Mouse (Mus musculus): ENCODE results near the gene Lmtk2.
A peak's percentile ranks its signal among the peaks of the same experiment; 100 is the strongest.

The Lmtk2 gene

DNA sequence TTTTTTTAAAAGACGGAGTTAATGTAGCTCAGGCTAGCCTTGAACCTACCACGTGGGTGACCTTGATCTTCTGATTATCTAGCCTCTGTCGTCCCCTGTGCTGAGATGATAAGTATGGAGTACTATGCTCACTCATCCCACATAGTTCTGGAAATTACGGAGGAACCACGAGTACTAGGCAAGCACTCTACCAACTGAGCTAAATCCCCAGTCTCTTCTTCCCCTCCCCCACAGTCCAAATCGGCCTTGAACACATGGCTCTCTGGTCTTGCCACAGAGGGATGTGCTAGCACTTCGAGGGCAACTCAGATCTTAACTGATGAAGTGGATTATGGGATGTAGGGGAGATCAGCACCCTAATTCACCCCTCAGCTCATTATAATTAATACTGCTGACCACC is 117.8 kb downstream of the Lmtk2 start:
- no peak for DNase-seq (ENCODE audit: low read depth)

DNA sequence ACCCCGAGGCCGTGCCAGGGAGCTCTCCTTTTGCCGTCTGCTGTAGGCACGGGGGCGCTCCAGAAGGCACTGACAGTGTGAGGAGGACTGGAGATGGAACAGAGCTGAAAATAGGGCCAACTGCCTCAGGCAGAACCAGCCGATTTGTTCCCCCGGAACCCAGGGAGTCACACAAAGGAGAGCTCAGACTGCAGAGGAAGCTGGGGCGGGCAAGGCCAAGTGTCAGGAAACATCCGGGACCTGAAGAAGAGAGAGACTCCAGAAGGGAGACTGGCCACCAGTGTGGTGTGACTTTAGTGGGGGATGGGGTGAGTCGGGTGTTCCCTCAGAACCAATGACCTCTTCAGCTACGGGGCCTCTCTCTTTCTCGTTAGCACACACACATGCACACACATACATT is 119.1 kb downstream of the Lmtk2 start:
- peak; percentile 52 for DNase-seq (ENCODE audit: low read depth)

DNA sequence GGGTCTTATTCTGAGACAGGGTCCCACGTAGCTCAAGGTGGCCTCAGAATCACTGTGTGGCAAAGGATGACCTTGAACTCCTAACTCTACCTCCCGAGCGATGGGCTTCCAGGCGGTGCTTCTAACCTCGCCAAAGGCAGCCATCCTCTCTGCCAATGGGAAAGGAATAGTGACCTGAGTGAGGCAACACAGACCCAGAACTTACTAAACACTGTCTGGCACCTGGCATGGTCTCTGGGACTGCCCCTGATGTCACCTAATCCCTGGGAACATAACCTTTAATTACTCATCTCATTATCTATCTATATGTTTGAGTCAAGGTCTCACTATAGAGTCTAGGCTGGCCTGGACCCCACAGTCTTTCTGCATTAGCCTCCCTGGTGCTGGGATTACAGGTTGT is 119.7 kb downstream of the Lmtk2 start:
- no peak for DNase-seq (ENCODE audit: low read depth)

DNA sequence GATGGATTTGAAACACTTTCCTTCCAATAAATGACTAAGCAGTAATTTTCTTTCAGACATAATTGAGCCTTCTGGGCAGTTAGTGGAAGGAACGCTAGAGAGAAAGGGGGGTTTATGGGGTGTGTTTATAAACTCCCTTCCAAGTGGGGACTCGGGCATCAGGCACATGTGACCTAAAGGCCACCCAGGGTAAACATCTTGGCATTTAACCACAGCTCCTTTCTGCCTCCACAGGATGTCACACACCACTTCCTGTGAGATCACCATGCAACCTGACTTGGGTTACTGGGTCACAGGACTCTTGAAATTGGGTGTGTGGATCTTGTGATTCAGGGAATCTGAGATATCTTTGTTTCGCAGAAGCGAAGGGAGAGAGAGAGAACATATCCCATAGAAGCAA is 121.1 kb downstream of the Lmtk2 start:
- peak; percentile 94 for DNase-seq (ENCODE audit: low read depth)

DNA sequence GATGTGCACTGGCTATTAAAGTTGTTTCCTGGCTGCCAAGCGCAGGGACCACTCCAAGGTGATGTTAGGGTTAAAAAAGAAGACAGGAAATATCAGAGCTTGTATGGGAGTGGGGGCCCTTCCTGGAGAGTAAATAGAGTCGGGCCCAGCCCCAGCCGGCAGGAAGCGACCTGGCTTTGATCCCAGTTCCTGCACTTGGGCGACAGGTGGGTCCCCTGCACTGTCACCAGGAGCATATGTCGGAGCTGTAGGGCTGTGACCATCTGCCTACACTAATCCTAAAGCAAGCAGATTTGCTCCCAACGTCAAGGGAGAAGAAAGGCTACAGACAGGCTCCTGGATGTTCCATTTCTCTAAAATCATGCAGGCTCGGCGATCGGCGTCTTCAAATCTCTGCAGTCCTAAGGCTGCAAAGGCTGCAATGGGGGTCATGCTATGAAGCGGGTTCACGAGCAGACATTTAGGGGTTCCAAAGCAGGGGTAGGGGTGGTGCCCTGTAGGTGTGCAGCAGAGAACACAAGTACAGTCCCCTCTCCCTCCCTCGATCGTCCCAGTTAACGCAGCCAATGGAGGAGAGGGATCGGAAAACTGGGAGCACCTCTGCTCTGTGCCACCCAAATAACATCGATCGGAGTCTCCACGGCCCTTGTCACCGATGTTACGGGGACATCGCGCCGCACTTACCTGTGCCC is 122.7 kb downstream of the Lmtk2 start:
- DNase-seq (ENCODE audit: low read depth): peak; percentile 44

DNA sequence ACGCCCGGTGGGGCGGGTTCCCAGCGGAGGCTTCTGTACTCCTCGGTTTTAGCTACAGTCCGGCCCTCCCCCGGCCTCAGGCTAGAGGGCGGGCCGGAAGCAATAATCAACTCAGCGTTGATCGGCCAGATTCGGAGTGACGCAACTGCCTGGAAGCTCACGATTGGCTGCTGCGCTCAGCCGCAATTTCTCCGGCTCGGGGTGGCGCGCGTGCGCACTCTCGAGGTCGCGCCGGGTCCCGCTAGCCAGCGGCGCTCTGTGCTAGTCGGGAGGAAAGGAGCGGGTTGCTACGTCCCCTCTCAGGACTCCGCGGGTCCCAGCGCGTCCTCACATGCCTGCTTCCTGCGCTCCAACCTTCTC is 123.2 kb downstream of the Lmtk2 start, which contains the start of gene Tecpr1:
Gene Tecpr1 (minus strand): TSS at position 113 of the 360 bp plus-strand sequence.
- peak; percentile 94 for DNase-seq (ENCODE audit: low read depth)

DNA sequence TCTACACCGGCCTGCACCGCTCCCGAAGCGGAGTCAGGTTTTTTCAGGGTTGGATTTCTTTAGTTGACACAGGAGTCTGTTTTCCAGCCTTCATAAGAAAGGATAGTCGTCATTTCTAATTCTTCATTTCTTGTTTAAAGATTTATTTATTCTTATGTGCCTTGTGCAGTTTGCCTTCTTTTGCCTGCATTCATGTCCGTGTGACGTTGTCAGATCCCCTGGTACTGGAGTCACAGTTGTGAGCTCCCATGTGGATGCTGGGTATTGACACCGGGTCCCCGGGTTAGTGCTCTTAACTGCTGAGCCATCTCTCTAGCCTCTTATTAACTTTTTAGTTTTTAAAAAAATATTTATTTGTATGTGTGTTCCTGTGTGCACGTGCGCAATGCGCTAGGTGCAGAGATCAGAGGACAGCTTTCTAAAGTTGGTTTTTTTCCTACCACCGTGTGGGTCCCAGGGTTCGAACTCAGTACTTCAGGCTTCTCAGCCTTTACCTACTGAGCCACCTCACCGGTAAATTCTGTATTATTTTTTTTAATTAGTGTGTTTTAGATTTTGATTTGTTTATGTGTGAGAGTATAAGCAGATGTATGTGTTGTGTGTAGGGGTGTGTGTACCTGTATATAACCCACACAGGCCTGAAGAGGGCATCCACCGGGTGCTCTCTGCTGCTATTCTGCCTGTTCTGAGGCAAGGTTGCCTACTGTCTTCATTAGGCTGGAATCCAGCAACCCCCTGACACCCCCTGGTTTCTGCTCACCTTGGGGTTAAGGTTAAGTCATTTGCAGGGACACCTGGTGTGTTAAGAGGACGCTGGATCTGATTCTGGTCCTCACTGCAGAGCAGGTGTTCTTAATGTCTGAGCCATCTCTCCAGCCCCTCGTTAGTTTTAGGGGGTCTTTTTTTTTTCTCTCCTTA is 123.9 kb downstream of the Lmtk2 start:
- peak; percentile 27 for DNase-seq (ENCODE audit: low read depth)

DNA sequence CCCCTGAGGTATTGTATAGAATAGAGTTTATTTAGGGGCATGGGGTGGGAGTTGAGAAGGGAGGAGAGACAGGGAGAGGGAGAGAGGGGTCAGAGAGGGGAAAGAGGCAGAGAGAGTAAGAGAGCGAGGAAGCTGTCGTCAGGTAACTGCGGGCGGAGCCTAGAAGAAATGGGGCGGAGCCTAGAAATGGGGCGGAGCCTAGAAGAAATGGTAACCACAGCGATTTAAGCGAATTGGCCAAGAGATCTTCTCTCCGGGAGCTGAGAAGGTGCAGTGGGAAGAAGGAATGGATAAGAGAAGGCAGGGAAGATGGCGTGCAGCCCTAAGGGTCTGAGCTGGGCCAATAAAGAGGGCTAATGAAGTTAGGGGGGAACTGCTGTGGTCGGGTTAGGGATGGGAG is 126.0 kb downstream of the Lmtk2 start:
- no peak for DNase-seq (ENCODE audit: low read depth)

DNA sequence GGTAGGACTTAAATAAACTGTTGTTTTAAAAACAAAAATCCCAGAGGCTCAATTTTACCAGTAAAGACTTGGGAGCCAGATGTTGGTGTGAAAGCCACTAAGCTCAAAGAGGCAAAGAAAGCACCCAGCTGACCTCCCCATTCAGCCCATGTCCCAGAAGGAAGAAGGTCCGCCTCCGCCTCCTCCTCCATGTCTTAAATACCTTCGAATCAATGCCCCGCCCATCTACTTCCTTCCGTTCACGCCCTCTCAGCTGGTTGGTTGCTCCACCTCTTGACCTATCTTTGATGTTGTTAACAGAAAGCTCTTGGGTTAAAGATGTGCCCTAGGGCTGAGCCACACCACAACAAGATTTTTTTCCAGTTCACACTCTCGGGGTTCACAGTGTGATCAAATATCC is 130.0 kb downstream of the Lmtk2 start:
- peak; percentile 26 for DNase-seq (ENCODE audit: low read depth)

DNA sequence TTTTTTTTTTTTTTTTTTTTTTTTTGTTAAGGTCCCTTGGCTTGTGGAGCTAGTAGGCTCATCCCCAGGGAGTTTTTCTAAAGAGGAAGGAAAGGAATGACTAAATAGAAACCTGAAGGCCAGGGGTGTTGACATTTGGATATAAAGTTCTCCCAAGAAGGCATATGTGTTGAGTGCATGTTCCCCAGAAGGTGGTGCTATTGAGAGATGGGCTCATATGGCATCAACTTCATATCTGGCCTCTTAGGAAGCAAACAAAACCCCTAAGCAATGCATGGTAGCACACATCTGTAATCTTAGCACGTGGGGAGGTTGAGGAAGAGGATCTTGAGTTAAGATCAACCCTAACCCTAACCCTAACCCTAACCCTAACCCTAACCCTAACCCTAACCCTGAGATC is 131.2 kb downstream of the Lmtk2 start:
- DNase-seq (ENCODE audit: low read depth): peak; percentile 82

DNA sequence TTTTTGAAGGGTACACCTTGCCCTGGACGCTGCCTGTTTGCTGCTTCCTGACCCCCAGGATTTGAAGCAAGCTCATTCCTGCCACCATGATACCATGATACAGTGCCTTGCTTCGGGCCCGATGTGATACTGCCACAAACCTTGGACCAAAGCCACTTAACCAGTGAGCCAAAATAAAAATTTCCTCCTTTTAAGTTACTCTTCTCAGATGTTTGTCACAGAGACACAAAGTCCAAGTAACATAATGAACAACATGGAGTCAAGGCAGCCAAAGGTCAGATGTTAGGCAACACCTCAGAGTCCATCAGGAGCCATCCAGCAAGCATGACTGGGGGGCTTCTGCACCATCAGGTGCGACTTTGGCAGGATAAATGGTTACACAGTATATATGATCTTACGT is 132.3 kb downstream of the Lmtk2 start:
- DNase-seq (ENCODE audit: low read depth): no peak

DNA sequence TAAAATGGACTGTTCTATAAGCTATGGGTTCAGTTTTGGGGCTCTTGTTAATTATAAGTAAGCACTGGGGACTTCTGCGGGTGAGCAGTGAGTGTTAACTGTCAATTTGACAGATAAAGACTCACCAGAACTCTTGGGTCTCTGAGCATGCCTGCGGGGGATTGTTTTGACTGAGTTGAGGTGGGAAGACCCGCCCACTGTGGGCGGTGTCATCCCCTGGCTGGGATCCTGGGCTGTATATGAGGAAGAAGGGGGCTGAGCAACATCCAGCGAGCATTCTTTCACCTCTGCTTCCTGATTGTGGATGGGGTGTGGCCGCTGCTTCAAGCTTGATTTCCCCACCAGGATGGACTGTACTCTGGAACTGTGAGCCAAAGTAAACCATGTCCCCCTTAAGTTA is 134.0 kb downstream of the Lmtk2 start:
- DNase-seq (ENCODE audit: low read depth): no peak

DNA sequence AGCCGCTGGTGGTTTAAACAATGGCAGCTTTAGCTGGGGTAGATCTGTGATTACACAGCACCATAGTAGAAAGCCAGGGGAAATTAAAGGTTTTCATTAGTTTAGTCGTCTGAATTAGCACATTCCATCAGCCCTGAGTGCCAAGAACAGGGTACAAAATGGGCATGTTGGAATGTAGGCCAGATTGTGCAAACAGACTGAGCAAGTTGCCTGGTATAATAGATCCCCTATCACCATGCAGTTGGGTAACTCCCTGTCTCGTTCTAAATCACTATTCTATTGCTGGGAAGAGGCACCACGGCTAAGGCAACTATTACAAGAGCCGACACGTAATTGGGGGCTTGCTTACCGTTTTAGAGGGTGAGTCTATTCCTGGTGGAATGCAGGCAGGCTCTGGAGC is 134.5 kb downstream of the Lmtk2 start:
- DNase-seq (ENCODE audit: low read depth): no peak
